Mouse (Mus musculus): ENCODE measurements at regions not wholly inside any gene's neighbourhood (a gene's known extent, or its start where the extent isn't known, plus 50 kb on each side); places are given as distances from the start of the nearest gene placed in this dataset.

DNA sequence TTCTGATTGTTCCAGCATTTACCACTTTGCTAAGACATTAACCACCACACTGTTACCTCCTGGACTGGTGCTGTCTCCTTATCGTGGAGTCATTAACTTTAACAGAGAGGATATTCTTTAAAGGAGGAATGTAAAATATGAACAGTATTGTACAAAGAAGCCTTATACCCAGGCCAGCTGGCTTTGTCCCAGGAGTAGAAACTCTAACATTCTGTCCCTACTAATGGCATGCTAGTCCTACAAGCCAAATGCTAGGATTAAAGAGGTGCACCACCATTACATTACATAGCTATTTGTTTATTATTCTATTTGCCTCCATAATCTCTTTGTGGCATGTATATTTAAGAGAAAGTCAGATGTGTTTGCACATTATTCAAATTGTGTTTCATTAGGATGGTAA lies 288.8 kb downstream of the Gm28710 start:
- no peaks in the 10 kb centered on the region for H3K9me3 ChIP-seq (replicated peaks)
- H3K27me3 ChIP-seq: no peaks in the 10 kb centered on the region
- H3K36me3 ChIP-seq: no peaks in the 10 kb centered on the region
- H3K4me1 ChIP-seq: no peaks in the 10 kb centered on the region
- no peak overlapping the region for H3K4me2 ChIP-seq
- no peak for ATAC-seq (replicated peaks; ENCODE audit: low FRiP score)
- no peak overlapping the region for H3K9ac ChIP-seq
- H3K27ac ChIP-seq: no peak overlapping the region
- H3K4me3 ChIP-seq (replicated peaks): no peak overlapping the region
- WGBS: 81% methylated on average over 1 of the region's 1 CpGs

DNA sequence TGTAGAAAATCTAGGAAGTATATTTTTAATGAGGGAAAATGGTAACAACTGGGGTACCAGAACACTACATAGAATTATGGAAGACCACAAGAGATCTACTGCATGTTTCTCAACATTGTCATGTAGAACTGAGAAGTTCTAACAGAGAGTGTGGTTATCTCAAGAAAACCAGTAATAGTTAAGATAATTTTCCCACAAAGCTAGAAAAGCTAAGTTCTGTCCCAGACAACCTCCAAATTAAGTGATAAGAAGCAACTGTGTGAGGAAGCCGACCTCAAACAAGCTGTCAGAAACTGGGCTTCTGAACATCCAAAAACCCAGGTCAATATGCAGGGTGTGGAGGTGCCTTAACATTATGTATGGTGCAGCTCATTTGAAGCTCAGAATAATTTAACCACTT lies 261.4 kb upstream of the Speer4f2 start:
- H3K9ac ChIP-seq: no peak overlapping the region
- no peak overlapping the region for H3K27ac ChIP-seq
- H3K36me3 ChIP-seq: no peaks in the 10 kb centered on the region
- WGBS: 87% methylated on average over 1 of the region's 1 CpGs
- H3K4me3 ChIP-seq (replicated peaks): no peak overlapping the region
- H3K27me3 ChIP-seq: no peaks in the 10 kb centered on the region
- H3K4me2 ChIP-seq: no peak overlapping the region
- no peaks in the 10 kb centered on the region for H3K4me1 ChIP-seq
- ATAC-seq (replicated peaks; ENCODE audit: low FRiP score): no peak
- H3K9me3 ChIP-seq (replicated peaks): no peaks in the 10 kb centered on the region

DNA sequence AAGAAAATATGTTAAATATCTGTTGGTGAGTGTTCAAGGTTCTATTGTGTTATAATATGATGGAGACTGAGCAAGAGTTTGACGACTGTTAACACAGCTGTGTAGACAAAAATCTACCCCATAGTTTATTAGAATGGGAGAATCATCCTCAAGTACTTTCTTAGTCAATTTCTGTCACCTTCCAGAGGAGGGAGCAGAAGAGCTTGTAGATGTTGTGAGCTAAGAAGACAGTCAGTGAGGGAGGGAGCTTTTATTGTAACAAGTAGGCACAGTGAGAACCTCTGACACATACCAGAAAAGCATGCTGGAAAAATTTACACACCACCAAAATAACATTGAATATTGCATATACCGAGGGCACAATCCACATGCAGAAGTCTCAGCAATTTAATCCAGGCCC lies 261.0 kb upstream of the Speer4f2 start:
- Histone ChIP-seq H3K36me3 (no peaks in the 10 kb centered on the region), H3K4me2 (no peak overlapping the region), H3K27ac (no peak overlapping the region), H3K27me3 (no peaks in the 10 kb centered on the region), H3K4me1 (no peaks in the 10 kb centered on the region), H3K9ac (no peak overlapping the region), H3K4me3 (replicated peaks) (no peak overlapping the region), H3K9me3 (replicated peaks) (no peaks in the 10 kb centered on the region)
- ATAC-seq (replicated peaks; ENCODE audit: low FRiP score): no peak; the same call in 1 of the 2 replicates
- 61% methylated on average over 2 of the region's 2 CpGs for WGBS

DNA sequence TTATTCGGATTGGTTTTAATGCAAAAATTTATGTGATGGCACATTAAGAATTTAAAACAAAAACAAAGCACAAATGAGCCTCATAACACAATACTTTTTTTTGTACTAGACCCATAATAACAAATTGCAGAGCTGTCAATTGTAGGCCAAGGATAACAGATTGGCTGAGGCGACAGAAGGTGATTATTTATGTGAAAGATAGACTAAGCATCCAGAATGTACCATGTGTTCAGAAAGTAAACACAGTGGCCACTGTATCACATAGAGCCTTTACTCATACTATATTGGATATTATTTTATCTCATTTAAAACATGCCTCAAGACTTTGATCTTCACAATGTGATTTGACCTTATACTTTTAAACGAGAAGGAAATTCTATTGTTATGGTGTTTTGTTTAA lies 257.9 kb upstream of the Speer4f2 start:
- H3K4me3 ChIP-seq (replicated peaks): no peak overlapping the region
- no peak overlapping the region for H3K27ac ChIP-seq
- H3K27me3 ChIP-seq: no peaks in the 10 kb centered on the region
- no peak overlapping the region for H3K9ac ChIP-seq
- no peak overlapping the region for H3K4me2 ChIP-seq
- no peaks in the 10 kb centered on the region for H3K9me3 ChIP-seq (replicated peaks)
- H3K4me1 ChIP-seq: no peaks in the 10 kb centered on the region
- no peaks in the 10 kb centered on the region for H3K36me3 ChIP-seq
- WGBS: 66% methylated on average over 3 of the region's 3 CpGs
- no peak for ATAC-seq (replicated peaks; ENCODE audit: low FRiP score)

DNA sequence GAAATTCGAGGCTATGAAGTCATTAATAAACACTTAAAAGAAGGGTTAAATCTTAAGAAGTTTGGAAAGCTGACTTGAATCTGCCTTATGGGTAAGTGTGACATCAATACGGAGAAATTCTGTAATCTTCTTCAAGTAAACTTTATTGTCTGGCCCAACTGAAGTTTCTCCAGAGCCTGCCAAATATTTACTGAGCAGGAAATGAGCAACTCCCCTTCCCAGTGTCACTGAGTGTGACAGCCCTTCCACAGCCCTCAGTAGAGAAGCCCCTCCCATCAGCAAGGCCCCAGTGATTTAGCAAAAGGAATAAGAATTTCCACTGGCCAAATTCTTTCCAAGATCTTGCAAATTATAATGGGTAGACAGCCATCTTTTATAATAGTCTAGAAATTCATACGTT lies 256.9 kb upstream of the Speer4f2 start:
- H3K36me3 ChIP-seq: no peaks in the 10 kb centered on the region
- no peaks in the 10 kb centered on the region for H3K4me1 ChIP-seq
- H3K27me3 ChIP-seq: no peaks in the 10 kb centered on the region
- no peak overlapping the region for H3K4me2 ChIP-seq
- no peak overlapping the region for H3K4me3 ChIP-seq (replicated peaks)
- WGBS: 52% methylated on average over 3 of the region's 3 CpGs
- no peak overlapping the region for H3K9ac ChIP-seq
- no peak overlapping the region for H3K27ac ChIP-seq
- peak; percentile 79 for ATAC-seq (replicated peaks; ENCODE audit: low FRiP score)
- no peaks in the 10 kb centered on the region for H3K9me3 ChIP-seq (replicated peaks)

DNA sequence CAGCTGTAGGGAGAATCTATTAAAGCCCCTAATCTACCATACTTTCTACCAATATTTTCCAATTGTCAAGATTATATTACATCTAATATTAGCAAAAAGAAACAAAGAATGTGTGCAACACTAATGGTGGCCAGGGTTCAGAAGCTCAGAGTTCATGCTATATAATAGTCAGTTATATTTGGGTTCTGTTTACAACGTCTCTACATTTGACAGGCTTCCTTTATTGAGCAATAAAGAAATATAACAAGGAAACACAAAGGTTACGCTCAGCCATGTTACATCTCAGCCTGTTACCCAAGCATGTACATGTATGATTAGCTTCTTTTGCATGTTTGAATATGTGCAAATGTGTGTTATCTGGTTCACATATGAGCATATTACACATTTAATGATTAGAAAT lies 247.7 kb upstream of the Speer4f2 start:
- 77% methylated on average over 2 of the region's 2 CpGs for WGBS
- Histone ChIP-seq H3K36me3 (no peaks in the 10 kb centered on the region), H3K4me1 (no peaks in the 10 kb centered on the region), H3K27me3 (no peaks in the 10 kb centered on the region), H3K4me3 (replicated peaks) (no peak overlapping the region), H3K27ac (no peak overlapping the region), H3K9ac (no peak overlapping the region), H3K9me3 (replicated peaks) (no peaks in the 10 kb centered on the region), H3K4me2 (no peak overlapping the region)
- ATAC-seq (replicated peaks; ENCODE audit: low FRiP score): no peak

DNA sequence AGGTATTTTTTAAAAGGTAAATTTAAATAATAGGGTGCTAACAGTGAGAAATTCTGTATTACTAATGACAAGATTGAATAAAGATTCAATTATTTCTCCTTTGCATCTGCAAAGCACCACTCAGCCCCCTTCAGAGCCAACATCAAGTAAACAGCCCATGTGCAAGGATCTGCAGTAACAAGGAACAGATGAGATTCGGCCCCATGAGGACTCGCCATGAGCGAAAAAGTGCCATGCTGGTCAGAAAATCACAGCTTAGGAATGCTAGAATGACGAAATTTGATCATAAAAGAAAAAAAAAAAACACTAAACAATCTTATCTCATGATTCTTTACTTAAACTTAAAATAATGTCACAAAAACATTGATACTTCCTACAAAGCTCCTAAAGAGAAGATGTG lies 245.5 kb upstream of the Speer4f2 start:
- Histone ChIP-seq H3K27me3 (no peaks in the 10 kb centered on the region), H3K4me1 (no peaks in the 10 kb centered on the region), H3K9ac (no peak overlapping the region), H3K36me3 (no peaks in the 10 kb centered on the region), H3K4me3 (replicated peaks) (no peak overlapping the region), H3K9me3 (replicated peaks) (no peaks in the 10 kb centered on the region), H3K27ac (no peak overlapping the region), H3K4me2 (no peak overlapping the region)
- 85% methylated on average over 4 of the region's 4 CpGs for WGBS
- no peak for ATAC-seq (replicated peaks; ENCODE audit: low FRiP score)

DNA sequence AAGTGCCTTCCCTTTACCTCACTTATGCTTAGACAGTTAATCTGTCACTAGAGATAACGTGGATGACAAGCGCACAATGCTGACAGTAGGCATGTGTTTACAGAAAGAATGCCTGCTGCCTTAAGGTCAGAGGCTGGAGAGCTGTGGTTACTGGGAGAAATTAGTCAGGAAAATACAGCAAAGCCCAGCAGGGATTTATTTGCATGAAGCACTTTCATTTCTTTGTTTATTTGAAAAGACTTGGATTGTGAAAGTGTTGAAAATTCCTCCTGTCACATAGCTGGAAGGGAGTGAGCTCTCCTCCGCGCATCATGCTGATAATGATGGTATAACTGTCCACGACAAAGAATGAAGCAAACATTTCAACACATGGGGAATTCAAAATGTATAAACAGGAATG lies 237.5 kb upstream of the Speer4f2 start:
- 51% methylated on average over 5 of the region's 5 CpGs for WGBS
- Histone ChIP-seq H3K4me2 (no peak overlapping the region), H3K27me3 (no peaks in the 10 kb centered on the region), H3K27ac (no peak overlapping the region), H3K4me3 (replicated peaks) (no peak overlapping the region), H3K9ac (no peak overlapping the region), H3K4me1 (no peaks in the 10 kb centered on the region), H3K9me3 (replicated peaks) (no peaks in the 10 kb centered on the region), H3K36me3 (no peaks in the 10 kb centered on the region)
- no peak for ATAC-seq (replicated peaks; ENCODE audit: low FRiP score)

DNA sequence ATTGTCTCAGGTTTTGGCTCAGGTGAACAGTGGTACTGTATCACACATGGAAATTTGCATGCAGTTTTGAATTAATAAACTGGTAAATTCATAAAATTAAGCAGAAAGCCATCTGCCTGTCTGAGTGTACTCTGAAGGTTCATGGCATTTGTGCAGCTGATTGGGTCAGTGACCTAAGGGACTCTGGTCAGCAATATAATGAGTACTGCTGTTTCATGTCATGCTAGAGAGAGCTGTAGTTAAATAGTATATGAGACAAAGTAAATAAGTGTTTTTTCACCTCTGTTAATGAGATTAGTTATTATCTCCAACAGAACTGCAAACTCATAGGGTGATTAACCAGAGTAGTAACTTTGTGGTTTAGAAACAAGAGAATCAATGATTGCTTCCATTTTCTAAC lies 231.4 kb upstream of the Speer4f2 start:
- H3K27ac ChIP-seq: no peak overlapping the region
- no peak overlapping the region for H3K9ac ChIP-seq
- no peak overlapping the region for H3K4me2 ChIP-seq
- no peak overlapping the region for H3K4me3 ChIP-seq (replicated peaks)
- H3K36me3 ChIP-seq: no peaks in the 10 kb centered on the region
- no peaks in the 10 kb centered on the region for H3K9me3 ChIP-seq (replicated peaks)
- H3K4me1 ChIP-seq: no peaks in the 10 kb centered on the region
- peak; percentile 97 for ATAC-seq (replicated peaks; ENCODE audit: low FRiP score)
- H3K27me3 ChIP-seq: no peaks in the 10 kb centered on the region

DNA sequence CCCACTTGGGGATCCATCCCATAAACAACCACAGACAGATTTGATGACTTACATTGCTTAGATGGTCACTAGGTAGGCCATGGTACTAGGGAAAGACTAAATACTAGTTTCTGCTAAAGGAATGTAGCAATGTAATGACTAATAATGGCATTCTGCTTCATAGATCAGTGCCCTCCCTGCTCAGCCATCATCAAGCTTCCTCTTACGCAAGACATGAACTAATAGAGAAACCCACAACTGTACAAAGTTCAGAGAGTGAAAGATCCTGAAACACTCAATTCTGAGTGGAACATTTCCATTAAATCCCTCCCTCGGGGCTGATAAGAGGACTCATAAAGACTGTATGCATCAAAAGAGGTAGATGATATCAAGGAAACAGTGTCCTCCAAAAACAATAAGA lies 198.4 kb upstream of the Speer4f2 start:
- Histone ChIP-seq H3K9me3 (replicated peaks) (no peaks in the 10 kb centered on the region), H3K27me3 (no peaks in the 10 kb centered on the region), H3K4me3 (replicated peaks) (no peak overlapping the region), H3K9ac (no peak overlapping the region), H3K4me1 (no peaks in the 10 kb centered on the region), H3K36me3 (no peaks in the 10 kb centered on the region), H3K4me2 (no peak overlapping the region), H3K27ac (no peak overlapping the region)
- ATAC-seq (replicated peaks; ENCODE audit: low FRiP score): no peak
- 80% methylated on average over 2 of the region's 2 CpGs for WGBS

DNA sequence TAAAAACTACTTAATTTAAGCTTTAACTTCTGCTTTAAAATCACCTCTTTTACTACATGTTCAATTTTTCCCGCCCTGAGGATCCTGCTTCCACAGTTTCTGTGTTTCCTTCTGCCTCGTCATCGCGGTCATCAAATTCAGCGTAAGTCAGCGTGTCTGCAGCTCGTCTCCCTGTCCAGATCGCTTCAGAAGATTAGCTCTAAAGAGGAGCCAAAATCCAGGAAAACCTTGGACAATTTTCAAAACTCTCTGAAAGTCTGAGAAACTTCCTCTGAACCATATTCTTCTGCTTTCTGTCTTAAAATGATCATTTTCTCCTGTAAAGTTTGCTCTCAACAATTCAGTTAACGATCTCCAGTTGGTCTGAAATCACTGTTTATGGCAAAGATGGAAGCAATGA lies 196.2 kb upstream of the Speer4f2 start:
- H3K4me2 ChIP-seq: no peak overlapping the region
- H3K9me3 ChIP-seq (replicated peaks): no peaks in the 10 kb centered on the region
- 81% methylated on average over 9 of the region's 9 CpGs for WGBS
- no peaks in the 10 kb centered on the region for H3K4me1 ChIP-seq
- no peaks in the 10 kb centered on the region for H3K27me3 ChIP-seq
- no peaks in the 10 kb centered on the region for H3K36me3 ChIP-seq
- H3K27ac ChIP-seq: no peak overlapping the region
- no peak for ATAC-seq (replicated peaks; ENCODE audit: low FRiP score)
- H3K9ac ChIP-seq: no peak overlapping the region
- no peak overlapping the region for H3K4me3 ChIP-seq (replicated peaks)

DNA sequence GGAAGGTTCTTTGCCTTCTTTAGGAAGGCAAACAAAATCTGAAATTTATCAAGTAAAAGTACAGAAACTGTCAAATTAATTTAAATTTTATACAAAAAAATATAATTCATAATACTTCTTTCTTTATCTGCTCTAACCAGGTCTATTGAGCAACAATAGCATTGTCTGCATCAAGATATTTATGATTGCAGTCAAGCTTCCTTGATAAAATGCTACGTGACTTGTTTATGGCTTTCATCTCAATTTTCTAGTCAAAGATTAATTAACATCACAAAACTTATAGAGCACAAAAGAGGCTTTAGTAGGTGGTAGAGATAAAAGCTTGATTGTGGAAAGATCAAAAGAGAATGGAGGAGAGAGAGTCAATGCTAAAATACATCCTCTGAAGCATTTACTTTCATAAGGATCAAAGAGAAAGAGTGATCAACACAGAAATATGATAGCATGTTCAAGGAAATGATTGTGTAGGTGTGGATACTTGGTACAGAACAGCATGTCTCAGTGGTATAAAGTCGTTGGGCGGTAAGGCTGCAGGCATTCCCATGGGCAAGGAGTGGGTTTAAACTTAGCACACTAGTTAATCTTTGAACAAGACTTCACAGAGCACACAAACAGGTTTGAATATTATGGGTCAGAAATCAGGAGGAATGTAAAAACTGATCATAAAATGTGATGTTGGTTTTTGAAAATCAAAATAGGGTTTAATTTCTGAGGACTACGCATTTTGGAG lies 164.3 kb upstream of the Speer4f2 start:
- Histone ChIP-seq H3K4me1 (peaks cover 5% of the 10 kb centered on the region; the same call in 1 of the 2 replicates), H3K27ac (peak overlapping the region; percentile 70; the same call in 1 of the 2 replicates), H3K27me3 (no peaks in the 10 kb centered on the region), H3K9ac (no peak overlapping the region), H3K4me3 (replicated peaks) (no peak overlapping the region), H3K9me3 (replicated peaks) (no peaks in the 10 kb centered on the region), H3K4me2 (no peak overlapping the region), H3K36me3 (no peaks in the 10 kb centered on the region)
- 58% methylated on average over 4 of the region's 4 CpGs for WGBS
- ATAC-seq (replicated peaks; ENCODE audit: low FRiP score): peak; percentile 88

DNA sequence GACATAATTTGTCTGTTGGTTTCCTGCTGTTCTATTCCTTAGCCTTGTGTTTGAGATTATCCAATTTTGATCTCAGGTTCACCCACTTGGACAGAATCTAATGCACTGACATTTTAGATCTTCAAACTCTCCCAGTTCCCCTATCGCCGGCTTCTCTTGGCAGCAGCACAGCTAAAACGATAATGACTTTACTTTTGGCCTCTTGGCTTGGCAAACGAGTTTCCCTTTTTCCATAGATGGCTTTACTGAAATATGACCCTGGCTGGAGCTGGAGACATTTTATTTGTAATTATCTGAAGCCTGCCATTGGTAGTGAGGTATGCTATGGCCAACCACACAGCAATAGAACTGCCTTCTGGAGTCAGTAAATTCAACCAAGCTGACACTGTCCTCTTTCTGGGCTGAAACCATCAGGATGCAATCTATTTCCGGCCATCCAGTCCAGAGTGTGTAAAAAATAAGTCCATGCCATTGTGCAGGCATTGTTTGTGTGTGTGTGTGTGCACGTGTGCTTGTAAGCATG lies 162.2 kb upstream of the Speer4f2 start:
- Histone ChIP-seq H3K4me1 (peaks cover 5% of the 10 kb centered on the region; the same call in 1 of the 2 replicates), H3K36me3 (no peaks in the 10 kb centered on the region), H3K27me3 (no peaks in the 10 kb centered on the region), H3K4me3 (replicated peaks) (no peak overlapping the region), H3K9ac (no peak overlapping the region), H3K4me2 (no peak overlapping the region), H3K9me3 (replicated peaks) (no peaks in the 10 kb centered on the region), H3K27ac (peak overlapping the region; percentile 39; the same call in 1 of the 2 replicates)
- 0 out of 2 replicates have a peak, but pooled peaks have one; percentile 29 for ATAC-seq (replicated peaks; ENCODE audit: low FRiP score)
- WGBS: 55% methylated on average over 6 of the region's 6 CpGs
